Mouse (Mus musculus) cerebellum, adult 2 months (tissue): ENCODE data around the gene Fam83g.

Experiments used
- CTCF ChIP-seq: fragments of 200-500 bp; IDR thresholded peaks from 2 replicates; pipeline ENCODE4 v1.5.1; 2011; ENCODE audit warnings: low read depth, mild to moderate bottlenecking, control low read depth, low read length, moderate library complexity, borderline replicate concordance; ENCODE audit not compliant: insufficient read depth
- POLR2A ChIP-seq: fragments of 200-500 bp; IDR thresholded peaks from 2 replicates; pipeline ENCODE4 v1.6.1; 2011; ENCODE audit warnings: low read length, control low read depth, borderline replicate concordance; ENCODE audit not compliant: insufficient read depth

DNA sequence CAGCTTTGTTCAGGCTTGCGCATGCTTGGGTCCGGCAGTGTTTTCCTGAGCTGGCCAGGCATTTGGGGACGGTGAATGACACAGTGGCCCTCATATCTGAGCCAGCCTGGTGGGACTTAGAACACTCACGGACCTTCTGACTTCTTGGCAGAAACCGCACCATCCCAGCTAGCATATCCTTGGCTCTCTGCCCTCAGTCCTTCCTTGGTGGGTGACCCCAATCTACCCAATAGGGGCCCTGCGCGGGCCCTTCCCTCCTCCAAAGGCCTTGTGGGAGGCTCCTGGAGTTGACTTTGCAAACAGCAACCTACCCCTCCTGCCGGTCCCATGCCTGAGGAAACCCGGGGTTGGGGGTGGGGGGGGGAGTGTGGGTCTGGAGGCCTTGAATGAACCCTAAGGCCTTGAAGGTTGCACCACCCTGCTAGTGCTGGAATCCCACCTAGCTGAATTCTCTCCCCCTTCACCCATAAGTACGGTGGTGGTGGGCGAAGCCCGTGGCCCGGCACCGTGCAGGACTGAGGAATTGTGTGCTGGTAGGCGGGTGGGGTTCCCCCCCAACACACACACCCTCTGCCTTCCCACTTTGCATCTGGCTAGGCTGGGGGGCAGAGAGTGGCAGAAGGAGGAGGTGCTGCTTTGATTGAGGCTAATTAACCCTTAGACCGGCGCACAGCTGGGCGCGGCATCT, 9.6 kb upstream of the Fam83g start:
- no peak for TF ChIP-seq POLR2A
- TF ChIP-seq CTCF = no peak
